Mouse (Mus musculus): ENCODE results near the gene Ankrd13b. TPM values are rescaled to one million over a fixed set of nuclear protein-coding genes. Genes with fewer than 3 reads are reported as not detected.

Gene Ankrd13b
- polyA plus RNA-seq, 1 experiment from 2014 or later = 9.2 TPM

DNA sequence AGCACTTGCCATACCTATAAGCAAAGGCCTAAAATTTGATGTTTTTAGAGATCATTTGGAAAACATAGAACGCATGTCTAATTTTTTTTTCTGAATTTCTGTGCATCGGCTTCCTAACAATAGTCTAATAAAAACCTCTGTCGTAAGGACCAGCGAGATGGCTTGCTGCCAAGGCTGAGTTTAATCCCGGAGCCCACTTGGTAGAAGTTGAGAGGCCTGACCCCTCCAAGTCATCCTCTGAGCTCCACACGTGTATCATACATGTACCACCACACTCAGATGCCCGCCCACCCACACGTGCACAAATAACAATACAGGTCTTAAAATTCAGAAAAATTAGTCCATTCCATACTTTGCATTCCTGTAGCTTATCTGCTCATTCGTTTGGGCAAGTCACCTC is 49.4 kb downstream of the Ankrd13b start:
- no peak overlapping the region for H3K4me3 ChIP-seq
- WGBS = 96% methylated on average over 9 of the region's 9 CpGs
- H3K4me1 ChIP-seq = no peaks in the 10 kb centered on the region
- peaks cover 38% of the 10 kb centered on the region for H3K36me3 ChIP-seq (replicated peaks)
- no peak overlapping the region for H3K27ac ChIP-seq
- no peaks in the 10 kb centered on the region for H3K27me3 ChIP-seq (ENCODE audit: poor library complexity, severe bottlenecking)
- DNase-seq (ENCODE audit: extremely low spot score, low spot score) = no peak
- no peaks in the 10 kb centered on the region for H3K9me3 ChIP-seq

DNA sequence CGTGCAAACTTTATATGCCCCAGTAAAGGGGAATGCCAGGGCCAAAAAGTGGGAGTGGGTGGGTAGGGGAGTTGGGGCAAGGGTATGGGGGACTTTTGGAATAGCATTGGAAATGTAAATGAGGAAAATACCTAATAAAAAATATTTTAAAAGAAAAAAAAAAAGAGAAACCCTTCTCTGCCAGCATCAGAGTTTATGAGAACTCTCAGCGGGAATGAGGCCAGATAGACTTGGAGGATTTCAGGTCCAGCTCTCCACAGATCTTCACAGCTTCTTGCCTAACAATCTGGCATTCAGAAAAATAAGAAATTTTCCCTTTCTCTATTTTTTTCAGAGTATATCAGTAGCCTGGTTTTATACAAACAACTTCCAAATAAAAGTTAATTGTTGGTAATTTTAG is 52.5 kb downstream of the Ankrd13b start:
- DNase-seq (ENCODE audit: extremely low spot score, low spot score) = no peak
- no peaks in the 10 kb centered on the region for H3K4me1 ChIP-seq
- WGBS = 95% methylated on average over 2 of the region's 2 CpGs
- no peak overlapping the region for H3K4me3 ChIP-seq
- peaks cover 31% of the 10 kb centered on the region for H3K36me3 ChIP-seq (replicated peaks)
- no peaks in the 10 kb centered on the region for H3K9me3 ChIP-seq
- no peaks in the 10 kb centered on the region for H3K27me3 ChIP-seq (ENCODE audit: poor library complexity, severe bottlenecking)
- H3K27ac ChIP-seq = no peak overlapping the region

DNA sequence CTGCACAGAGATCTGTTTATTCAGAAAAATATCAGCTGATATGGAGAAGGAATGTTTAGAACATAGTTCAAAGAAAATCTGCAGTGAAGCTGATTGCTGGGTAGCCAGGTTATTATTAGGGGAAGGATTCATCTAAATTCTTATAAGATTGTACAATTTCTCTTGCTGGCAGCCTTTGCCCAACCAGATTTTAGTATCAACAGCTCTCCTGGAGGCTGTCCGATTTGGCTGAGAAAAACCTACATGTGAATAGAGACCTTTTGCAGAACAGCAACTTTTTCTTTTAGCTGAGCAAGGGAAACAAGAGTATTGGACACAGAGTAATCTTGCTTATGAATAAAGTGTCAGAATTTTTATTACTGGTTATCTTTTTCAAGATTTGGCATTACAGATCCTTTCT is 61.0 kb downstream of the Ankrd13b start:
- 86% methylated on average over 1 of the region's 1 CpGs for WGBS
- no peaks in the 10 kb centered on the region for H3K27me3 ChIP-seq (ENCODE audit: poor library complexity, severe bottlenecking)
- H3K36me3 ChIP-seq (replicated peaks) = peaks cover 44% of the 10 kb centered on the region
- H3K9me3 ChIP-seq = no peaks in the 10 kb centered on the region
- no peak for DNase-seq (ENCODE audit: extremely low spot score, low spot score)
- H3K4me1 ChIP-seq = no peaks in the 10 kb centered on the region
- H3K27ac ChIP-seq = no peak overlapping the region
- no peak overlapping the region for H3K4me3 ChIP-seq

DNA sequence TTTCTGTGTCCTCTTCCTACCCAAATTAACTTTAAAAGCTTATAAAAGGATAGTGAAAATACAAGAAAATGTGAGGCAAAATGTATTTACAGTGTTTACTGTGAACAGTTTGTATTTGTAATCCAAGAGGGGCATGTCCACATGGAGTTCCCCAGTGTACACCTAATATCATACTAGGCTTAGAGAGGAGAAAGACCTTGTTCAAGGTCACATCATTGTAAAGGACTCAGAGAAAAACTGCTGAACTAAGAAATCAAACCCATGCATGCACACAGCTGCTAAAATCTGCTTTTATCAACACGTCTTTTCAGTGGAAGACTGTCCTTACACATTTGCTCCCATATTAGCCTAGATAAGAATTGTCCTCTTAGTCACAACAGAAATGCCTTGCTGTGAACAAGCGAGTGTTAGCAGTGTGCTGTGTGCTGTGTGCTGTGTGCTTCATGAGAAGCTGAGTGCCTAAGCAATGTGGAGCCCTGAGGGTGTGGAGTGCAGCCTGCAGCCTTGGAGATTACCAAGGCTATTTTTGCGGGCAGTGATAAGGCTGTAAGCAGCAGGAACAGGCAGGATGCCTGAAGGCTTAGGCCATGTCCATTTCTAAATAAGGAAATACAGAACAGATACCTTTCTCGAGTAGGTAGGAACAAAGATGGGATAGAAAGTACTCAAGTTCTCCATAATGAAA is 66.2 kb downstream of the Ankrd13b start:
- Histone ChIP-seq H3K27me3 (ENCODE audit: poor library complexity, severe bottlenecking) (no peaks in the 10 kb centered on the region), H3K36me3 (replicated peaks) (peaks cover 39% of the 10 kb centered on the region), H3K9me3 (no peaks in the 10 kb centered on the region), H3K27ac (no peak overlapping the region), H3K4me3 (no peak overlapping the region), H3K4me1 (no peaks in the 10 kb centered on the region)
- WGBS = 85% methylated on average over 4 of the region's 4 CpGs
- no peak for DNase-seq (ENCODE audit: extremely low spot score, low spot score)

Other genes starting within 250 kb of the Ankrd13b start
- 0.07 and 0.21 TPM in 2 replicates for gene Coro6, start 27.3 kb downstream of the Ankrd13b start, polyA plus RNA-seq (2016; fragmentation: Nextera tagmentation; extraction: Ambion mirVana)
- gene Git1, start 3.9 kb upstream of the Ankrd13b start, polyA plus RNA-seq (2016; fragmentation: Nextera tagmentation; extraction: Ambion mirVana) = 12.2 and 12.8 TPM in 2 replicates
- 4.7 and 5.5 TPM in 2 replicates for gene Abhd15, start 25.4 kb upstream of the Ankrd13b start, polyA plus RNA-seq (2016; fragmentation: Nextera tagmentation; extraction: Ambion mirVana)
- gene Trp53i13, start 26.3 kb upstream of the Ankrd13b start, polyA plus RNA-seq (2016; fragmentation: Nextera tagmentation; extraction: Ambion mirVana) = 30.4 and 32.7 TPM in 2 replicates
- 0.10 TPM in 2 replicates for gene Gm10392, start 29.5 kb upstream of the Ankrd13b start, polyA plus RNA-seq (2016; fragmentation: Nextera tagmentation; extraction: Ambion mirVana)
- gene Taok1, start 118.1 kb upstream of the Ankrd13b start, polyA plus RNA-seq (2016; fragmentation: Nextera tagmentation; extraction: Ambion mirVana) = 14.8 and 15.1 TPM in 2 replicates
- gene Nufip2, start 196.5 kb upstream of the Ankrd13b start, polyA plus RNA-seq (2016; fragmentation: Nextera tagmentation; extraction: Ambion mirVana) = 3.9 TPM in 2 replicates
- gene Cryba1, start 235.6 kb upstream of the Ankrd13b start, polyA plus RNA-seq (2016; fragmentation: Nextera tagmentation; extraction: Ambion mirVana) = 0.21 and 0.73 TPM in 2 replicates

All from forebrain, embryonic 10.5 days (tissue).